Mouse (Mus musculus): ENCODE measurements around the gene Abcg5.

DNA sequence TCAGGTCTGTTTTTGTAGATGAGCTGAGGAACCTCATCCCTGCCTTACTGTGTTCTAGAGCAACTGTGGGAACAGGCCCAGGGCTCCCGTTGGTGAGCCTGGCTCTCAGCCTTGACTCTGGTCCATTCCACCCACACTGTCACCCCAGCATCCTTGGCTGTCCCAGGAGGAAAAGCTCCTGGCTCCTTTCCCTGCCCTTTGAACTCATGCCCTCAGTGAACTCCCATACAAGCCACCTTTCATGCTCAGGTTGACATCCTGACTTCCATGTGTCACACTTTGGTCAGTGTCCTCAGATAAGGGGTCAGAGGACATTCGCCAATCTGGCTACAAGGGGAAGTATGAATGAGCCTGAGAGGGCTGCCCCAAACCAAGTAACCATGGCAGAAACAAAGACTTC lies 10.9 kb upstream of the Abcg5 start:
- TF ChIP-seq ZC3H11A (IDR thresholded peaks at IDR 0.05; ENCODE audit: borderline replicate concordance, low read depth, low read length) (no peak), CHD2 (IDR thresholded peaks at IDR 0.05; ENCODE audit: low read depth, low read length) (no peak), HCFC1 (IDR thresholded peaks at IDR 0.05; ENCODE audit: borderline replicate concordance, insufficient read depth, low read length) (no peak)

Measured in ES-E14 (cell line).